Mouse (Mus musculus): ENCODE results near the gene Mettl6.

- TF ChIP-seq CTCF (conservative IDR thresholded peaks at IDR 0.05; ENCODE audit: insufficient read depth, insufficient read length, low read depth, low read length) (0 out of 2 replicates have a peak, but pooled peaks have one; percentile 21), POLR2A (IDR thresholded peaks at IDR 0.05; ENCODE audit: low read depth, low read length) (no peak)
Measured at GRCm38 (mm10) chr14:31464176-31464575, 30.7 kb downstream of the Mettl6 start.

Data from kidney, adult 2 months (tissue).